In genomic region chr12:24630220-24630619, GRCm38 (mm10) we compare ENCODE assay signal across 10 mouse cellular contexts. TPM values are rescaled to one million over a fixed set of nuclear protein-coding genes. Genes with fewer than 3 reads are reported as not detected.
A peak's percentile ranks its signal among the peaks of the same experiment; 100 is the strongest.
DNase-seq lines count a peak whose midpoint lies in the region; ATAC-seq and TF ChIP-seq lines count a peak whose summit lies in the region.
"Had no signal": no experiment of that assay in that cellular context is flagged by ENCODE, and none has a peak within 500 bp of the region (broad histone marks: within the 10 kb centered on the region; RNA-seq: fewer than 3 reads in every experiment).

No protein-coding gene starts in this region.

- no peaks in the 10 kb centered on the region for H3K9me3 ChIP-seq in liver, postnatal 0 days (ENCODE audit: low read length)
- H3K9me3 ChIP-seq: embryonic facial prominence, embryonic 12.5 days; liver, embryonic 13.5 days had no signal

- TF ChIP-seq CTCF in liver, postnatal 0 days (IDR thresholded peaks at IDR 0.05; ENCODE audit: low read depth), result peak; percentile 73

- peaks cover 36% of the 10 kb centered on the region for H3K4me1 ChIP-seq in liver, postnatal 0 days (ENCODE audit: insufficient read depth)
- H3K4me1 ChIP-seq: embryonic facial prominence, embryonic 12.5 days had no signal

- no peak for TF ChIP-seq EP300 in liver, postnatal 0 days (IDR thresholded peaks at IDR 0.05; ENCODE audit: low read depth)

- no peak overlapping the region for H3K4me2 ChIP-seq in liver, postnatal 0 days (ENCODE audit: low read depth, low read length)
- H3K4me2 ChIP-seq: embryonic facial prominence, embryonic 12.5 days; liver, embryonic 13.5 days had no signal

- H3K27me3 ChIP-seq in liver, postnatal 0 days (ENCODE audit: insufficient read depth, low read length), result no peaks in the 10 kb centered on the region
- H3K27me3 ChIP-seq: embryonic facial prominence, embryonic 12.5 days; liver, embryonic 13.5 days had no signal

- peak; percentile 13 to 26 for DNase-seq in layer of hippocampus, postnatal 14 days (ENCODE audit: low spot score in 2 of 2)
- DNase-seq in layer of hippocampus, adult 9-10 months (ENCODE audit: low spot score), result no peak
- peak; percentile 44 for DNase-seq in NIH3T3 (ENCODE audit: low read depth)
- peak; percentile 2 for DNase-seq in fibroblast of lung, adult 2 months (ENCODE audit: low read depth)
- DNase-seq in liver, postnatal 0 days, result peak; percentile 51
- DNase-seq in neural tube, embryonic 10.5 days (ENCODE audit: extremely low spot score, low spot score), result no peak
- DNase-seq in right cerebral cortex, postnatal 4 days, result no peak
- no peak for DNase-seq in gastrocnemius, adult 8-10 months (ENCODE audit: low spot score in 2 of 2)
- DNase-seq: liver, embryonic 13.5 days had no signal

- no peak overlapping the region for H3K27ac ChIP-seq in liver, postnatal 0 days (ENCODE audit: low read depth)
- H3K27ac ChIP-seq: embryonic facial prominence, embryonic 12.5 days; liver, embryonic 13.5 days had no signal

- H3K36me3 ChIP-seq in liver, postnatal 0 days (replicated peaks; ENCODE audit: insufficient read depth, low read length), result no peaks in the 10 kb centered on the region
- H3K36me3 ChIP-seq: embryonic facial prominence, embryonic 12.5 days; liver, embryonic 13.5 days had no signal

- H3K9ac ChIP-seq in liver, postnatal 0 days (replicated peaks), result no peak overlapping the region
- H3K9ac ChIP-seq: embryonic facial prominence, embryonic 12.5 days; liver, embryonic 13.5 days had no signal

- ATAC-seq in liver, postnatal 0 days, result peak; percentile 56

- H3K4me3 ChIP-seq in liver, postnatal 0 days (ENCODE audit: low read depth, low read length), result no peak overlapping the region
- H3K4me3 ChIP-seq: embryonic facial prominence, embryonic 12.5 days; liver, embryonic 13.5 days had no signal

- WGBS in liver, postnatal 0 days (ENCODE audit: insufficient replicate concordance), result 71% methylated on average over 1 of the region's 1 CpGs

RNA-seq across cellular contexts. Expression of gene Klf11, which starts 20.9 kb away (rescaled TPM):
- 1 to 10 TPM; 4.7 to 6.3 TPM for total RNA-seq in layer of hippocampus, postnatal 14 days (2021)
- polyA plus RNA-seq in liver, postnatal 0 days (2015; fragmentation: Nextera tagmentation; extraction: Ambion mirVana), result 4.0 and 5.3 TPM in 2 replicates
- 1 to 10 TPM; 3.2 to 4.5 (median 4.2) TPM for total RNA-seq in gastrocnemius, adult 8-10 months (2022)

RNA-seq across cellular contexts. Expression of gene Cys1, which starts 51.4 kb away (rescaled TPM):
- total RNA-seq in layer of hippocampus, postnatal 14 days (2021), result 10 to 100 TPM; 13.4 to 14.2 TPM
- 0.31 and 0.50 TPM in 2 replicates for polyA plus RNA-seq in liver, postnatal 0 days (2015; fragmentation: Nextera tagmentation; extraction: Ambion mirVana)
- total RNA-seq in gastrocnemius, adult 8-10 months (2022), result 1 to 10 TPM; 1.9 to 3.4 (median 2.9) TPM

RNA-seq across cellular contexts. Expression of gene Grhl1, which starts 58.1 kb away (rescaled TPM):
- 10 to 100 TPM; 20.4 to 20.6 TPM for total RNA-seq in layer of hippocampus, postnatal 14 days (2021)
- 0.20 and 0.23 TPM in 2 replicates for polyA plus RNA-seq in liver, postnatal 0 days (2015; fragmentation: Nextera tagmentation; extraction: Ambion mirVana)
- under 1 TPM in 3 of 4 experiments, not detected in 1; 0.10 to 0.22 (median 0.12) TPM for total RNA-seq in gastrocnemius, adult 8-10 months (2022)

Comparison
In these comparisons a context has a peak if more than half of its experiments do, and no peak if none do; other contexts are left out.
1. DNase-seq: peak in layer of hippocampus, postnatal 14 days (2 of 2), NIH3T3 (single experiment), fibroblast of lung, adult 2 months (single experiment) and liver, postnatal 0 days (single experiment); none in layer of hippocampus, adult 9-10 months (single experiment), neural tube, embryonic 10.5 days (single experiment), right cerebral cortex, postnatal 4 days (single experiment) and gastrocnemius, adult 8-10 months (0 of 2).
2. RNA of gene Grhl1, which starts 58.1 kb away (total RNA-seq): 20.4 to 20.6 TPM in layer of hippocampus, postnatal 14 days; 0.10 to 0.22 TPM in gastrocnemius, adult 8-10 months; every median in the first group is over 10 times any median in the second.